Mouse (Mus musculus) limb, embryonic 10.5 days (tissue): Measurements from ENCODE around the gene Dhrs3. TPM values are rescaled to one million over a fixed set of nuclear protein-coding genes. Genes with fewer than 3 reads are reported as not detected.

Source experiments
- DNase-seq: peaks from one replicate; pipeline ENCODE4 v3.0.0-alpha.2; 2017; ENCODE audit warnings: low spot score
- H3K27ac ChIP-seq: fragments of 300-500 bp; sonication (generic); 2 replicates; pipeline ENCODE4 v1.5.1; 2016; ENCODE audit warnings: mild to moderate bottlenecking
- H3K27me3 ChIP-seq: fragments of 300-500 bp; sonication (generic); 2 replicates; pipeline ENCODE4 v1.6.1; 2016; ENCODE audit warnings: low read depth, mild to moderate bottlenecking; ENCODE audit not compliant: poor library complexity, severe bottlenecking
- H3K36me3 ChIP-seq: fragments of 300-500 bp; sonication (generic); 2 replicates; pipeline ENCODE4 v1.6.1; 2016; ENCODE audit warnings: mild to moderate bottlenecking, moderate library complexity
- H3K4me1 ChIP-seq: fragments of 300-500 bp; sonication (generic); 2 replicates; pipeline ENCODE4 v1.6.1; 2016
- H3K4me3 ChIP-seq: fragments of 300-500 bp; sonication (generic); 2 replicates; pipeline ENCODE4 v1.5.1; 2016; ENCODE audit warnings: mild to moderate bottlenecking, moderate library complexity
- H3K9me3 ChIP-seq: fragments of 300-500 bp; sonication (generic); replicated peaks from 2 replicates; pipeline ENCODE4 v1.6.1; 2016; ENCODE audit warnings: mild to moderate bottlenecking
- WGBS: fragments of 180-500 bp; shearing (Covaris S2); methylation state at CpG from one replicate; pipeline ENCODE4 v1.1.7; 2016; 5-methylcytosine and 5-hydroxymethylcytosine counted together
- polyA plus RNA-seq: library from polyadenylated mRNA; unstranded; fragments of >200 nt; fragmentation: Nextera tagmentation; extraction: Ambion mirVana; gene quantifications from 2 replicates; pipeline ENCODE4 v1.2.1, GENCODE M21; 2016

Dhrs3 gene
- polyA plus RNA-seq, 1 experiment from 2014 or later: 49.8 TPM

DNA sequence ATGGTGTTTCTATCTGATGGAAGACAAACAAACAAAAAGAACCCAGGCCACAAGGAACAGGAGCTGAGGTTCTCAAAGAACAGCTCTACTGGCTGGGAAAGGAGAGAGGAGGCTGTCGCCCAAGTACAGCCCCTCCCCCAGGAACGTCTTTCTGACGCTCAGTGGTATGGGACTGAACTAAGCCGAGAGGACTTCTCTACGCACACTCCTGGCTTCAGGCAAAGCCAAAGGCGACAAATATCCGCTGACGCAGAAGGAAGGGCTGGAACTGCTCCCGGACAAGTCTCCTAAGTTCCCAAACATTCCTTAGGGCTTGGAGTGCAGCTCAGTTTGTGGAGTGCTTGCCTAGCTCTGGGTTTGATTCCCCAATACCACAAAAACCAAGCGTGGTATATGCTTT lies 37.7 kb downstream of the Dhrs3 start:
- no peak overlapping the region; the same call in 1 of the 2 replicates for H3K27ac ChIP-seq
- peaks cover 18% of the 10 kb centered on the region for H3K4me1 ChIP-seq
- peaks cover 22% of the 10 kb centered on the region for H3K36me3 ChIP-seq
- WGBS: 38% methylated on average over 10 of the region's 10 CpGs
- H3K4me3 ChIP-seq: no peak overlapping the region
- H3K9me3 ChIP-seq: no peaks in the 10 kb centered on the region
- DNase-seq: no peak
- no peaks in the 10 kb centered on the region for H3K27me3 ChIP-seq

DNA sequence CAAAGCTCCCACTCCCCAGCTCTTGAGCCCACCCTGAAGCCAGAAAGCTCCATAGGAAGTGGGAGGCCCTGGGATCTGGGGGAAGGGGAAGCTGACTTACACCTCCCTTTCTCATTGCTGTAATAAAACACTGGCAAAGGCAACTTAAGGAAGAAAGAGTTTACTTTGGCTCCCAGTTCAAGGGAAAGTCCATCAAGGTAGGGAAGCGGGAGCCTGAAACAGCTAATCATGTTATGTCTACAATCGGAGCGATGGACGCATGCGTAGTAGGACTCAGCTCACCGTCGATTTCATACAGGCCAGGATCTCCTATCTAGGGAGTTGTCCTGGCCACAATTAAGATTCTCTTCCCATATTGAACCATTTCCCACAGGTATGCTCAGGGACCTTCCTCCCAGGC lies 38.5 kb downstream of the Dhrs3 start:
- Histone ChIP-seq H3K36me3 (peaks cover 22% of the 10 kb centered on the region), H3K27me3 (no peaks in the 10 kb centered on the region), H3K4me1 (peaks cover 18% of the 10 kb centered on the region), H3K27ac (0 out of 2 replicates have a peak overlapping the region, but pooled peaks have one; percentile 10), H3K9me3 (no peaks in the 10 kb centered on the region), H3K4me3 (no peak overlapping the region)
- DNase-seq: no peak
- WGBS: 91% methylated on average over 7 of the region's 7 CpGs

- Histone ChIP-seq H3K9me3 (no peaks in the 10 kb centered on the region), H3K27me3 (no peaks in the 10 kb centered on the region), H3K4me1 (peaks cover 18% of the 10 kb centered on the region), H3K27ac (no peak overlapping the region), H3K4me3 (no peak overlapping the region), H3K36me3 (no peaks in the 10 kb centered on the region)
- 8% methylated on average over 1 of the region's 1 CpGs for WGBS
- no peak for DNase-seq
These were observed 41.9 kb downstream of the Dhrs3 start for GRCm38 (mm10) chr4:144934501-144934900.

DNA sequence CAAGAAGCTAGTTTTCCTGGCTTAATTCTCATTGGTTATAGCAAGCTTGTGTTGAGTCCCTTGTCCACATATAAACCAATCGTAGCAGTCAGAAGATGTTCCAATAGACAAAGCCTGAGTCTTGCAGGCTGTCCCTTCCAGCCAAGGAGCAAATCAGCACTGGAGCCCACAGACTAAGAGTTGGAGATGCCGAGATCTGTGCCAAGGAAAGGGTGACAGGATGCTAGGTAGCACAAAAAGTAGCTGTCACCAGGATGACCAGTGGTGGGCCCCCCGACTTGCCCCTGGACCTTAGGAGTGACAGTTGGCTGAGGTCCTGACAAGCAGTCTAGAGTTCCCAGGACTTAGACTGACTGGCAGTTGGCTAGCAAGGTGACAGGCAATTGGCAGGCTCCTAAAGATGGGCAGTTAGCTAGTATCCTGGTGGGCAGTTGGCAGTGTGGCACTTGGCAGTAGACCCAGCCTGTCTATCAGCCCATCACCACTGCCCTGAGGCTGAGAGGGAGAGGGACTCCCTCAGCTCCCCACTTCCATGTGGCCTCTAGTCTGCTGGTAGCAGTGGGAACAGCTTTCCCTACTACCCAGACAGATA lies 44.0 kb downstream of the Dhrs3 start:
- H3K4me3 ChIP-seq: no peak overlapping the region
- no peak overlapping the region for H3K27ac ChIP-seq
- WGBS: 92% methylated on average over 3 of the region's 3 CpGs

DNA sequence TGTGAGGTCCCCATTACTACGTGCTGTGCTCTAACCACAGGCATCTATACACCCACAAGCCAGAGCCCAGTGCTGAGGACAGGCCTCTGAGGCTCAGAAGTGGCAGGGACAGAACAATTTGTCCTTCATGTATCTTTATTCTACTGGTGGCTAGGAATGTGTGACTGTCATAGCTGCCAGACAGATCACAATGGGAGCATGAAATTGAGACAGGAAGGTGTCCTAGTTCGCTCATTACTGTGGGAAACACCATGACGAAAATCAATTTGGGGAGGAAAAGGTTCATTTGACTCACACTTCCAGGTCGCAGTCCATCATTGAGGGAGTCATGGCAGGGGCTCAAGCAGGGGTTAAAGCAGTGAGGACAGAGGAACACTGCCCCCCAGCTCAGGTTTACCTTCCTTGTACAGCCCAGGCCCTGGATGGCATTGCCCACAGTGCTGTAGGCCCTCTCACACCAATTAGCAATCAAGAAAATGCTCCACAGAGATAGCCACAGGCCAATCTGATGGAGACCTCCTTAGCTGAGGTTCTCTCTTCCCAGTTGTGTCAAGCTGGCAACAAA lies 47.3 kb downstream of the Dhrs3 start:
- no peak overlapping the region for H3K4me3 ChIP-seq
- no peaks in the 10 kb centered on the region for H3K27me3 ChIP-seq
- DNase-seq: no peak
- no peaks in the 10 kb centered on the region for H3K9me3 ChIP-seq
- no peaks in the 10 kb centered on the region for H3K36me3 ChIP-seq
- peaks cover 12% of the 10 kb centered on the region for H3K4me1 ChIP-seq
- H3K27ac ChIP-seq: no peak overlapping the region
- whole genome bisulfite sequencing: 85% methylated on average over 4 of the region's 4 CpGs

More for the DNA sequence above, 44.0 kb downstream of the Dhrs3 start:
- H3K36me3 ChIP-seq: no peaks in the 10 kb centered on the region
- no peak for DNase-seq
- no peaks in the 10 kb centered on the region for H3K9me3 ChIP-seq
- no peaks in the 10 kb centered on the region for H3K27me3 ChIP-seq
- H3K4me1 ChIP-seq: peaks cover 15% of the 10 kb centered on the region

DNA sequence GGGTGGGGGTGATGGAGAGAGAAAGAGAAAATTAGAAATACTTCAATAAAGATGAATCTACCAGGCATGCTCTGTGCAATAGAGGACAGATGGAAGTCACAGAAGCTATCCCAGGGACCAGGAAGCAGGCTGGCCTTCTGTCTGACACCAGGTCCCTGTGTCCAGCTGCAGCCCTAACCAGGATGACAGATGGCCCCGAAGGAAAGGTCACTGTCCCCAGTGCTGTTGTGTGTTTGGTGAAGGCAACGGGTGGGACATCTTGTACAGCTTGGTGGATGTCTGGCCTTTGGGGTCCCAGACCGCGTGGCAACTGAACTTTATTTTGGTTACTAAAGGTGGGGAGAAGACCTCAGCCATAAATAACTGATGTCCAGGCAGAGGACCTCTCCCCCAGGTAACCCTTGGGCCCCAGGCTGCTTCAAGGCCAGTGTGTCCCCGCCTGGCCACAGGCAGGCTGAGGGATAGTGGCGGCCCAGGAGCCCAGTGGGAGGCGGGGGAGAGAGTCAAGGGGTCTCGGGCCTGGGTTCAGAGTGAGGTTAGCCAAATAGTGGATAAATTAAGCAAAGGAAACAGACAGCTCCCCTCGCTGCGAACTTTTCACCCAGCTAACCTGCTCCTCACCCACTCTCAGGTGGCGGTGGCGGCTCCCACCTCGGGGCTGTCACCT lies 48.3 kb downstream of the Dhrs3 start:
- peaks cover 12% of the 10 kb centered on the region for H3K4me1 ChIP-seq
- DNase-seq: no peak
- no peaks in the 10 kb centered on the region for H3K27me3 ChIP-seq
- H3K4me3 ChIP-seq: no peak overlapping the region
- no peaks in the 10 kb centered on the region for H3K36me3 ChIP-seq
- no peaks in the 10 kb centered on the region for H3K9me3 ChIP-seq
- H3K27ac ChIP-seq: peak overlapping the region; percentile 28
- 59% methylated on average over 13 of the region's 13 CpGs for WGBS

DNA sequence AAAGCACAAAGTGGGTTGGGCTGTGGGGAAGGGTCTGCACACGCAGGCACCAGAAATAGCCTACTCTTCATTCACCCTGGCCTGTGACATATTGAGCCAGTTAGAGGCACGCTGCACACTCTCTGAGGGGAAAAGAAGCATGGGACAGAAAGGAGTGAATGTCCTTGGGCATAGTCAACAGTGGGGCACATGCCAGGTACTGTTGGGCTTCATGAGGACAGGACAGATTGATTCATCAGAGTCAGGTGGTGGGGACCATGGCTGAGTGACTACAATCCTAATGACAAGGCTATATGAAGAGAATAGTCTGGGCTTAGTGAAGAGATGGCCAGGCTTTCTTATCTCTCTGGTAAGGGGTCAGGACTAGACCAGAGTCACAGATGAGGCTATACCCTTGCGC lies 49.8 kb downstream of the Dhrs3 start:
- Histone ChIP-seq H3K36me3 (no peaks in the 10 kb centered on the region), H3K27me3 (no peaks in the 10 kb centered on the region), H3K9me3 (no peaks in the 10 kb centered on the region), H3K4me3 (no peak overlapping the region), H3K4me1 (peaks cover 12% of the 10 kb centered on the region), H3K27ac (no peak overlapping the region)
- 94% methylated on average over 3 of the region's 3 CpGs for WGBS
- no peak for DNase-seq

DNA sequence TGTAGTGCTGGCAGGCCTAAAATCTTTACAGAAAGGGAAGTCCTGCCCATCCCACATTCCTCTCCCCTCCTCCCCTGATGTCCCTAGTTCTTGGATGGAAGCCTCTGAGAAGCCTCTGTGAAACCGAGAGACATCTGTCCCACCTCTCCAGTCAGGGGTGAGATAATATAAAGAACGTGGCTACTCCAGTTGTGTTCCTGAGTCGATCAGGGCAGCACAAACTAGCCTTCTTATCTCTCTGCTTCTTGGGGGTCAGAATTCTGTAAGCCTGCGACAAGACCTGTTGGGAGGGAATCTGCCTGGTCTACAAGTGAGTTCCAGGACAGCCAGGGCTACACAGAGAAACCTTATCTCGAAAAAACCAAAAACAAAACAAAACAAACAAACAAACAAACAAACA lies 50.6 kb downstream of the Dhrs3 start:
- DNase-seq: no peak
- Histone ChIP-seq H3K4me1 (peaks cover 20% of the 10 kb centered on the region), H3K9me3 (no peaks in the 10 kb centered on the region), H3K36me3 (no peaks in the 10 kb centered on the region), H3K4me3 (no peak overlapping the region), H3K27me3 (no peaks in the 10 kb centered on the region), H3K27ac (no peak overlapping the region)
- WGBS: 79% methylated on average over 5 of the region's 5 CpGs

- Histone ChIP-seq H3K4me3 (no peak overlapping the region), H3K36me3 (no peaks in the 10 kb centered on the region), H3K9me3 (no peaks in the 10 kb centered on the region), H3K27me3 (no peaks in the 10 kb centered on the region), H3K27ac (peak overlapping the region; percentile 50), H3K4me1 (peaks cover 30% of the 10 kb centered on the region)
- DNase-seq: no peak
- 58% methylated on average over 6 of the region's 6 CpGs for WGBS
These were observed 55.2 kb downstream of the Dhrs3 start for GRCm38 (mm10) chr4:144947738-144948390.

GRCm38 (mm10) chr4:144949441-144950326 lies 57.1 kb downstream of the Dhrs3 start:
- 4% methylated on average over 9 of the region's 9 CpGs for WGBS
- Histone ChIP-seq H3K4me1 (peaks cover 30% of the 10 kb centered on the region), H3K27me3 (no peaks in the 10 kb centered on the region), H3K9me3 (no peaks in the 10 kb centered on the region), H3K4me3 (no peak overlapping the region), H3K27ac (peak overlapping the region; percentile 87), H3K36me3 (no peaks in the 10 kb centered on the region)
- DNase-seq: peak; percentile 82

DNA sequence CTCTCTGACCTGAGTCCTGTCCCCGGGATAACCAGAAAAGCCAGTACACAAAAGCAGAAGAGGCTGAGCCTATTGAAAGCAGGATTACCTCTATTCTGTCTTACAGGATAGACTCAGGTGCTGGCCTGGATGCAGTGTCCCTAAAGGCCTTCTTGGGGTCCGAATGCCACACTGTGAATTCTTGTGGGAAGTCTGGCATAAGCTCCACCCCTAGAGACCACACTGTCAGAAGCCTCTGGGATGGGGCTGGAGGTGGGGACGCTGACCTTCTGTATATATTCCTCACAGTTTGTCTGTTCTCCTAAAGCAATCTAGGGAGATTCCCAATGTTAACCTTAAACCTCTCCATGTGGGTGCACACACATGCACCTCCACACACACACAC lies 57.7 kb downstream of the Dhrs3 start:
- Histone ChIP-seq H3K27ac (peak overlapping the region; percentile 87), H3K4me1 (peaks cover 30% of the 10 kb centered on the region)

DNA sequence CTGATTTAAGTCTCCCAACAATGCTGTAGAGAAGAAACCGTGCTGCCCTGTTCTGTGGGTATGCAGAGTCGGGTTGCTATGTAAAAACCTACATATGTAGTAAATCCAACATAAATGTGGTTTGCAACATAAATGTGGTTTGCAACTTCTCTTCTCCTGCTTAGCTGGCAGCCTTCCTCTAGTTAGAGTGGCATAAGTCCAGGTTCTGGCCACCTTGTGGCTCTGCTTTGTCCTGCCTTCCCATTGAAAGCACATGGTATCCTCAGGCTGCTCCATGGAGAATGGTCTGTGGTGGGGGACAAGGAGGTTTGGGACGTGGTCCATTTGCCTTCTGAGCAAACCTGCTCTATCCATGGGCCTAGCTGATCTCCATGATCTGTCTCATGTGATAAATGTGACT lies 58.3 kb downstream of the Dhrs3 start:
- H3K36me3 ChIP-seq: no peaks in the 10 kb centered on the region
- H3K27ac ChIP-seq: no peak overlapping the region
- no peaks in the 10 kb centered on the region for H3K27me3 ChIP-seq
- no peak overlapping the region for H3K4me3 ChIP-seq
- no peaks in the 10 kb centered on the region for H3K9me3 ChIP-seq
- H3K4me1 ChIP-seq: peaks cover 30% of the 10 kb centered on the region
- no peak for DNase-seq
- WGBS: 93% methylated on average over 3 of the region's 3 CpGs

More for the DNA sequence above, 57.7 kb downstream of the Dhrs3 start:
- WGBS: 53% methylated on average over 3 of the region's 3 CpGs
- Histone ChIP-seq H3K27me3 (no peaks in the 10 kb centered on the region), H3K4me3 (no peak overlapping the region), H3K36me3 (no peaks in the 10 kb centered on the region), H3K9me3 (no peaks in the 10 kb centered on the region)
- DNase-seq: no peak
